8 mouse cellular contexts compared by ENCODE assay signal in the genomic region with DNA sequence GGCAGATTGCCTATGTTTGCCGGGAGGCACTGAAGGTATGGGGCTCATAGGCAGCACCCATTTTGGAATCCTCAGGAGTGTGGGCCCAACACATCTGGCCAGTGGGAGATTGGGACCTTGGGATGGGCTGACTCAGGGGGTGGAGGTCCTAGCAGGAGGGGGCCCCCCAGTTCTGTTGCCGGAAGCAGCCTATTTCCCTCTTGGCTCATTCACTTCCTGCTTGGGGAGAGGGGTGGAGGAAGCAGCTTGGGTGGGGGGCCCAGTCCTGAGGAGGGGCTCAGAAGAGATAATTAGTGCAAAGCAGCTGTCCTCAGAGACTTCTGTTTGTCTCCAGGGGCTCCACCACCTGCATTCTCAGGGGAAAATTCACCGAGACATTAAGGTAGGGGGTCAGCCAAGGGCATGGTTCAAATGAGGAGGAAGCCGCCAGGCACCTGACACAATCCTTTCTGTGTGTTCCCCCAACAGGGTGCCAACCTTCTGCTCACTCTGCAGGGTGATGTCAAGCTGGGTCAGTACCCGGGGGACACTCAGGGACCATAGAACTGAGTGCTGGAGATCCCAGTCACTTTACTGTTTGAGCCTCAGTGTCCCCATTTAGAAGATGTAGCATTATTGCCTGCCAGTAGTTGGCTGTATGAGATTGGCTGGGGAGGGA. TPM values are rescaled to one million over a fixed set of nuclear protein-coding genes. Genes with fewer than 3 reads are reported as not detected.
DNase-seq lines count a peak whose midpoint lies in the region; ATAC-seq and TF ChIP-seq lines count a peak whose summit lies in the region.

No protein-coding gene starts in this region.

- peaks cover 34% of the 10 kb centered on the region for H3K4me1 ChIP-seq in liver, embryonic 11.5 days (replicated peaks; ENCODE audit: control insufficient read depth, insufficient read depth, low read length)
- peaks cover 6% of the 10 kb centered on the region for H3K4me1 ChIP-seq in lung, embryonic 16.5 days (replicated peaks; ENCODE audit: control insufficient read depth, insufficient read depth, low read length)
- H3K4me1 ChIP-seq in thymus, adult 2 months (replicated peaks; ENCODE audit: control insufficient read depth, insufficient read depth, low read length) = peaks cover 34% of the 10 kb centered on the region

- H3K36me3 ChIP-seq in liver, embryonic 11.5 days (ENCODE audit: control insufficient read depth, insufficient read depth, low read length) = peaks cover 20% of the 10 kb centered on the region
- peaks cover 37% of the 10 kb centered on the region for H3K36me3 ChIP-seq in lung, embryonic 16.5 days (ENCODE audit: control insufficient read depth, insufficient read depth, low read length)
- H3K36me3 ChIP-seq in thymus, adult 2 months (ENCODE audit: control insufficient read depth, insufficient read depth, low read length) = peaks cover 21% of the 10 kb centered on the region

- ATAC-seq in CD4-positive, CD25-positive, alpha-beta regulatory T cell, adult 4 months = no peak
- ATAC-seq in liver, embryonic 11.5 days (replicated peaks; ENCODE audit: low FRiP score) = no peak
- ATAC-seq in lung, embryonic 16.5 days (ENCODE audit: low read depth) = no peak
- ATAC-seq in granulocyte monocyte progenitor cell, adult 5-6 weeks (replicated peaks; ENCODE audit: poor library complexity, severe bottlenecking) = no peak

- H3K27me3 ChIP-seq in liver, embryonic 11.5 days (replicated peaks; ENCODE audit: control insufficient read depth, insufficient read depth, low read length) = no peaks in the 10 kb centered on the region
- H3K27me3 ChIP-seq in lung, embryonic 16.5 days (ENCODE audit: control insufficient read depth, insufficient read depth, low read depth, low read length) = no peaks in the 10 kb centered on the region
- H3K27me3 ChIP-seq in thymus, adult 2 months (ENCODE audit: control insufficient read depth, insufficient read depth, low read length) = no peaks in the 10 kb centered on the region

- TF ChIP-seq POLR2A in thymus, adult 2 months (IDR thresholded peaks at IDR 0.05; ENCODE audit: control insufficient read depth, extremely low read depth, insufficient read depth, low read length, poor library complexity) = peak; percentile 25; the same call in 1 of the 2 replicates

- no peak for TF ChIP-seq CTCF in thymus, adult 2 months (IDR thresholded peaks at IDR 0.05; ENCODE audit: borderline replicate concordance, control insufficient read depth, extremely low read depth, insufficient read depth, low read length, poor library complexity)

- DNase-seq in CD4-positive, CD25-positive, alpha-beta regulatory T cell, adult 2 months (ENCODE audit: low read depth, low spot score) = peak; percentile 35
- no peak for DNase-seq in liver, embryonic 11.5 days (ENCODE audit: low spot score)
- no peak for DNase-seq in liver
- DNase-seq in thymus, adult 2 months = peak; percentile 68
- DNase-seq in frontal cortex, adult 2 months (ENCODE audit: extremely low spot score in 1 of 2, low spot score in 1 of 2) = no peak

- H3K4me2 ChIP-seq in liver, embryonic 11.5 days = peak overlapping the region; percentile 98
- H3K4me2 ChIP-seq in lung, embryonic 16.5 days (ENCODE audit: low read depth, low read length) = peak overlapping the region; percentile 96

- no peaks in the 10 kb centered on the region for H3K9me3 ChIP-seq in liver, embryonic 11.5 days (ENCODE audit: control insufficient read depth, low read length)
- H3K9me3 ChIP-seq in lung, embryonic 16.5 days (ENCODE audit: control insufficient read depth, low read length) = no peaks in the 10 kb centered on the region

- H3K27ac ChIP-seq in liver, embryonic 11.5 days (ENCODE audit: low read depth, low read length) = no peak overlapping the region
- peak overlapping the region; percentile 48 for H3K27ac ChIP-seq in lung, embryonic 16.5 days (ENCODE audit: low read length)
- H3K27ac ChIP-seq in thymus, adult 2 months (ENCODE audit: control insufficient read depth, insufficient read depth, low read length) = peak overlapping the region; percentile 83

- peak overlapping the region; percentile 82 for H3K4me3 ChIP-seq in liver, embryonic 11.5 days (ENCODE audit: low read depth, low read length)
- H3K4me3 ChIP-seq in lung, embryonic 16.5 days (ENCODE audit: low read length) = peak overlapping the region; percentile 68
- peak overlapping the region; percentile 80 for H3K4me3 ChIP-seq in thymus, adult 2 months (ENCODE audit: control insufficient read depth, insufficient read depth, low read length)

- WGBS in liver, embryonic 11.5 days = 59% methylated on average over 5 of the region's 5 CpGs
- WGBS in lung, embryonic 16.5 days = 56% methylated on average over 5 of the region's 5 CpGs
- WGBS in thymus, adult 2 months = 34% methylated on average over 5 of the region's 5 CpGs

- H3K9ac ChIP-seq in liver, embryonic 11.5 days (ENCODE audit: low read depth, low read length) = no peak overlapping the region; the same call in 1 of the 2 replicates
- peak overlapping the region; percentile 77 for H3K9ac ChIP-seq in lung, embryonic 16.5 days (ENCODE audit: low read length)

RNA-seq across cellular contexts. Expression of gene Map4k2, which starts 1.5 kb away (rescaled TPM):
- 100 to 1,000 TPM in 1 of 2 experiments, 10 to 100 TPM in 1; 77.5 to 135 TPM for polyA plus RNA-seq in CD4-positive, CD25-positive, alpha-beta regulatory T cell, adult 4 months (2017; shearing (Covaris generic))
- 12.9 and 14.2 TPM in 2 replicates for polyA plus RNA-seq in liver, embryonic 11.5 days (2014; fragmentation: Nextera tagmentation; extraction: Ambion mirVana)
- 24.8 and 27.6 TPM in 2 replicates for polyA plus RNA-seq in lung, embryonic 16.5 days (2015; fragmentation: Nextera tagmentation; extraction: Ambion mirVana)
- polyA plus RNA-seq in thymus, adult 2 months (2012; rRNA removed) = 1,004 and 1,040 TPM in 2 replicates
- 50.7 and 54.7 TPM in 2 replicates for total RNA-seq in granulocyte monocyte progenitor cell, adult 5-6 weeks (2014; fragmentation: Nextera tagmentation)
- total RNA-seq in granulocyte monocyte progenitor cell, adult 5-6 weeks (2017) = 26.1 and 30.6 TPM in 2 replicates
- 193 and 205 TPM in 2 replicates for polyA plus RNA-seq in frontal cortex, adult 2 months (2012; rRNA removed)

RNA-seq across cellular contexts. Expression of gene Men1, which starts 7.6 kb away (rescaled TPM):
- polyA plus RNA-seq in CD4-positive, CD25-positive, alpha-beta regulatory T cell, adult 4 months (2017; shearing (Covaris generic)) = 10 to 100 TPM; 16.9 to 32.1 TPM
- 53.8 and 59.7 TPM in 2 replicates for polyA plus RNA-seq in liver, embryonic 11.5 days (2014; fragmentation: Nextera tagmentation; extraction: Ambion mirVana)
- polyA plus RNA-seq in lung, embryonic 16.5 days (2015; fragmentation: Nextera tagmentation; extraction: Ambion mirVana) = 70.9 and 76.9 TPM in 2 replicates
- 141 and 143 TPM in 2 replicates for polyA plus RNA-seq in thymus, adult 2 months (2012; rRNA removed)
- total RNA-seq in granulocyte monocyte progenitor cell, adult 5-6 weeks (2014; fragmentation: Nextera tagmentation) = 37.7 and 54.2 TPM in 2 replicates
- 30.5 and 33.4 TPM in 2 replicates for total RNA-seq in granulocyte monocyte progenitor cell, adult 5-6 weeks (2017)
- 67.6 and 68.4 TPM in 2 replicates for polyA plus RNA-seq in frontal cortex, adult 2 months (2012; rRNA removed)

RNA-seq across cellular contexts. Expression of gene Sf1, which starts 21.1 kb away (rescaled TPM):
- polyA plus RNA-seq in CD4-positive, CD25-positive, alpha-beta regulatory T cell, adult 4 months (2017; shearing (Covaris generic)) = 10 to 100 TPM; 55.3 to 56.7 TPM
- polyA plus RNA-seq in liver, embryonic 11.5 days (2014; fragmentation: Nextera tagmentation; extraction: Ambion mirVana) = 194 and 203 TPM in 2 replicates
- polyA plus RNA-seq in lung, embryonic 16.5 days (2015; fragmentation: Nextera tagmentation; extraction: Ambion mirVana) = 120 and 132 TPM in 2 replicates
- 365 and 553 TPM in 2 replicates for polyA plus RNA-seq in thymus, adult 2 months (2012; rRNA removed)
- 286 and 301 TPM in 2 replicates for total RNA-seq in granulocyte monocyte progenitor cell, adult 5-6 weeks (2014; fragmentation: Nextera tagmentation)
- 187 and 209 TPM in 2 replicates for total RNA-seq in granulocyte monocyte progenitor cell, adult 5-6 weeks (2017)
- 179 and 186 TPM in 2 replicates for polyA plus RNA-seq in frontal cortex, adult 2 months (2012; rRNA removed)

RNA-seq across cellular contexts. Expression of gene Cdc42bpg, which starts 36.1 kb away (rescaled TPM):
- polyA plus RNA-seq in CD4-positive, CD25-positive, alpha-beta regulatory T cell, adult 4 months (2017; shearing (Covaris generic)) = under 1 TPM; 0.07 to 0.13 TPM
- 0.26 and 1.2 TPM in 2 replicates for polyA plus RNA-seq in liver, embryonic 11.5 days (2014; fragmentation: Nextera tagmentation; extraction: Ambion mirVana)
- 1.1 and 1.7 TPM in 2 replicates for polyA plus RNA-seq in lung, embryonic 16.5 days (2015; fragmentation: Nextera tagmentation; extraction: Ambion mirVana)
- 12.8 and 12.9 TPM in 2 replicates for polyA plus RNA-seq in thymus, adult 2 months (2012; rRNA removed)
- 2.6 and 4.1 TPM in 2 replicates for total RNA-seq in granulocyte monocyte progenitor cell, adult 5-6 weeks (2014; fragmentation: Nextera tagmentation)
- 3.6 and 4.4 TPM in 2 replicates for total RNA-seq in granulocyte monocyte progenitor cell, adult 5-6 weeks (2017)
- polyA plus RNA-seq in frontal cortex, adult 2 months (2012; rRNA removed) = 3.2 and 3.3 TPM in 2 replicates

RNA-seq across cellular contexts. Expression of gene Pygm, which starts 41.8 kb away (rescaled TPM):
- polyA plus RNA-seq in CD4-positive, CD25-positive, alpha-beta regulatory T cell, adult 4 months (2017; shearing (Covaris generic)) = 10 to 100 TPM in 1 of 2 experiments, 1 to 10 TPM in 1; 2.0 to 14.2 TPM
- 1.4 and 4.3 TPM in 2 replicates for polyA plus RNA-seq in liver, embryonic 11.5 days (2014; fragmentation: Nextera tagmentation; extraction: Ambion mirVana)
- polyA plus RNA-seq in lung, embryonic 16.5 days (2015; fragmentation: Nextera tagmentation; extraction: Ambion mirVana) = 28.6 and 36.1 TPM in 2 replicates
- 6.5 and 41.6 TPM in 2 replicates for polyA plus RNA-seq in thymus, adult 2 months (2012; rRNA removed)
- total RNA-seq in granulocyte monocyte progenitor cell, adult 5-6 weeks (2014; fragmentation: Nextera tagmentation) = 0.92 and 6.9 TPM in 2 replicates
- total RNA-seq in granulocyte monocyte progenitor cell, adult 5-6 weeks (2017) = 0.41 TPM in 1 of 2 replicates, not detected in the other
- polyA plus RNA-seq in frontal cortex, adult 2 months (2012; rRNA removed) = 39.0 and 54.8 TPM in 2 replicates

Comparison
In these comparisons a context has a peak if more than half of its experiments do, and no peak if none do; other contexts are left out.
1. DNase-seq: peak in CD4-positive, CD25-positive, alpha-beta regulatory T cell, adult 2 months (single experiment) and thymus, adult 2 months (single experiment); none in liver, embryonic 11.5 days (single experiment), liver (single experiment) and frontal cortex, adult 2 months (0 of 2).
2. Peak in every context shown above with its lines, with median percentiles within 50 percentile points of each other: H3K4me3 ChIP-seq.